Mouse (Mus musculus): ENCODE results near the gene Bub1. TPM values are rescaled to one million over a fixed set of nuclear protein-coding genes. Genes with fewer than 3 reads are reported as not detected.

Bub1 gene
- polyA plus RNA-seq, 1 experiment from 2014 or later: 71.3 TPM

DNA sequence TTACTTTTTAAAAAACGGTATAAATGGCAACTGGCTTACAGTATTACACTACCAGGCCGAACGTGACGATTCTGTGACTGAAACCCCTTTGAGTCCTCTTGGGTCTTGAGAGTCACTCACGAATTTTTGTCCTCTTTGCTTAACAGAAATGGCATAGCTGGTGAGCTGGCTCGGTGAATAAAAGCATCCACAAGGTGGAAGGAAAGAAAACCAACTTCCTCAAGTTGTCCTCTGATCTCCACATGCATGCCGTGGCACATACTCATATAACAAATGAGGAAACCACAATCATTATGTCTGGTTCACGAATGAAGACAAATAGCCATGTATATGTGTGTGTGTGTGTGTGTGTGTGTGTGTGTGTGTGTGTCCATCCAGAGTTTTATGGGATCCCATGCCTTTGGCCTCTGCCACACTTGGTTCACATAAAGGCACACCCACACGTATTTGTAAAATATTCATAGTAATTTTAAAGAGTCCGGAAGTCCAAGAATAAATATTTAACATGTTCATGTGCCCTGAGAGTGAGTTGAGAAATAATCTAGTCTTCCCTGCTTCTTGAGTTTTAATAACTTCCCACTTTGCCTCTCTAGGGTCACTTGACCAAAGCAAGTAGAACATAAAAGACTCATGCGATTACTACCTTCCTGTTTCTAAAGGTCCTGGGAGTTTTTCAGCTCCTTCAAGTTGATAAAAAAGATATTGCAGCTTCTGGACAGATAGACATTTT is 603 bp upstream of the Bub1 start:
- peaks cover 6% of the 10 kb centered on the region for H3K27me3 ChIP-seq (ENCODE audit: insufficient read depth, poor library complexity, severe bottlenecking)

DNA sequence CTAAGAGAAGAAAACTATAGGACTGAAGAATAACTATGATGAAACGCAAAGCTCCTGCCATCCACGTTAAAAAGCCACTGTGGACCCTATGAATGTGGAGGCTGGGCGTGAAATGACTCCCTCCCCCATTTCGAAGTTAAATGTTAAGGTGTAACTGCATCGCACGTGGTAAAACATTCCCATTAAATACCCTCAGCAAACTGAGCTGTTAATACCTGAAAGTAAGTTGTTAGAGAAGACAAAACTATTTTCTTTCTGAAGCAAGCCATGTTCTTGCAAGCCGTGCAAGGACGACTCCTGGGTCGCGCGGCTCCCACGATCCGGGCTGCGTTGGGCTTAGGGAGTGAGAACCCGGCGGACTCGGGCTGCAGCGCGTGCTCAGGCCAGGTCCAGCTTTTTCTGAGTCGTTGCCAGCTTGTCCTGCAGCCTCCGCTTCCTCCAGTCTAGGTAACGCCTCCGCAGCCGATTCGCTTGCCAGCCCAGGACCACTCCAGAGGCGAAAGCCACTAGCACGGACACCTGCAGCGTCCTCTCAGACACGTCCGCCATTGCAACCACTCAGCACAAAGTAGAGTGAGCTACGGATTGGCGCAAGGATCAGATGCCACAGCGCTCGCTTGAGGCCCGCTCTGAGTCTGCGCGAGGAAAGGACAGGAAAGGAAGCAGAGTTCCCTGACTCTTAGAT is 39.6 kb downstream of the Bub1 start, which contains the start of gene Mtln:
Gene Mtln (minus strand): TSS at position 570 of the 685 bp plus-strand sequence.
- Histone ChIP-seq H3K4me1 (peaks cover 25% of the 10 kb centered on the region; the same call in 1 of the 2 replicates), H3K4me3 (peak within 1 kb of the TSS; percentile 79), H3K36me3 (no peaks in the 10 kb centered on the region), H3K27ac (peak within 1 kb of the TSS; percentile 94), H3K9me3 (no peaks in the 10 kb centered on the region), H3K27me3 (ENCODE audit: insufficient read depth, poor library complexity, severe bottlenecking) (no peaks in the 10 kb centered on the region)
- DNase-seq (ENCODE audit: low spot score): peak; percentile 96
- 2% methylated on average over 37 of the region's 37 CpGs for WGBS

More for the DNA sequence above, 603 bp upstream of the Bub1 start:
- Histone ChIP-seq H3K4me1 (peaks cover 8% of the 10 kb centered on the region; the same call in 1 of the 2 replicates), H3K4me3 (peak overlapping the region; percentile 77), H3K36me3 (peaks cover 2% of the 10 kb centered on the region), H3K9me3 (no peaks in the 10 kb centered on the region), H3K27ac (peak overlapping the region; percentile 84; the same call in 1 of the 2 replicates)
- 47% methylated on average over 11 of the region's 11 CpGs for WGBS
- DNase-seq (ENCODE audit: low spot score): no peak

DNA sequence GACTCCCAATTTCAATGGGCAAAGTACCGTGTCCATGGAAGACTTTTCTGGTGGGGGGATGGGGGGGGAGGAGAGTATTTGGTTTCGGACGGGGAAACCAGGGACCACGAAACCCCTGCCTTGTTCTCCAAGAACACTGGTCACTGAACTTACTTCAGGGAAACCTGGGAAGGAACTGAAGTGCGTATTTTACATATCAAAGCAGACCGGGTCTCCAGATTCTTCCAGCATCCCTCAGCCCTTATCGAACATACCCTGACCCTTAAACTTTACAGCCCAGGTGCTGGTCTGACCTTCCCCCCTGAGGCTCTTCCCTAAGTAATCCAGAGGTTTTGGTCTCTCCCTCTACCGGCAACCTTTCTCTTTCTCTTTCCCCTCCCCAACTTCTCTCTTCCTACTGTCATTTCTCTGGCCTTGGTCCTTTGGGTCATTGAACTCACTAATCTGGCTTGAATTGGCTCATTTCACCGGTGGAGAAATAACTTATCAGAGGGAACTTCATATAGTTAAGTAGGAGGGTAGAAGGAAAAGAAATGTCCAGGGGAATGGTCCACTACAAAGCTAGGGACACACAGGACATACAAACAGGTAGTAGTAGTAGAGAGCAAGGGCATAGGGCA is 41.9 kb downstream of the Bub1 start:
- WGBS: 24% methylated on average over 9 of the region's 9 CpGs
- H3K27ac ChIP-seq: no peak overlapping the region; the same call in 1 of the 2 replicates
- DNase-seq (ENCODE audit: low spot score): no peak

DNA sequence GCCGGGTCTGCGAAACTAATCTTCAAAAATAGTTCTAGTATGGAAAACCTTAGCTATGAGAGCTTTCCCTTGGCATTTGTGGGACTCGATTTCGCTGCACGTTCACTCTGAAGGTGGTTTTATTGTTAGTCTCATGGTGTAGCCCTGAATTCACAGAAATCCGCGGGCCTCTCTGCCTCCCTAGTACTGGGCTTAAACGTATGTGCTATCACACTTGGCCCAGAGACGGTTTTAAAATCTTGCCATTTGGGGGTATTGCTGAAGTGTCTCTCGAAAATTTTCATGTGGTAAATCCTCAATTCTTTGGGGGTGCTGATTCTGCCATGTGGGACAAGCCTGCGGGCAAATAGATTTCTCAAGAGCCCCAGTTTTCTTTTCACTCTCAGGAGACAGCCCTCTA is 42.5 kb downstream of the Bub1 start:
- WGBS: 6% methylated on average over 11 of the region's 11 CpGs
- peaks cover 25% of the 10 kb centered on the region; the same call in 1 of the 2 replicates for H3K4me1 ChIP-seq
- H3K9me3 ChIP-seq: no peaks in the 10 kb centered on the region
- H3K36me3 ChIP-seq: no peaks in the 10 kb centered on the region
- peak overlapping the region; percentile 89 for H3K27ac ChIP-seq
- H3K4me3 ChIP-seq: peak overlapping the region; percentile 79
- DNase-seq (ENCODE audit: low spot score): peak; percentile 76
- H3K27me3 ChIP-seq (ENCODE audit: insufficient read depth, poor library complexity, severe bottlenecking): no peaks in the 10 kb centered on the region

More for the DNA sequence above, 41.9 kb downstream of the Bub1 start:
- peaks cover 25% of the 10 kb centered on the region; the same call in 1 of the 2 replicates for H3K4me1 ChIP-seq
- peak overlapping the region; percentile 79 for H3K4me3 ChIP-seq
- H3K36me3 ChIP-seq: no peaks in the 10 kb centered on the region
- H3K27me3 ChIP-seq (ENCODE audit: insufficient read depth, poor library complexity, severe bottlenecking): no peaks in the 10 kb centered on the region
- H3K9me3 ChIP-seq: no peaks in the 10 kb centered on the region

DNA sequence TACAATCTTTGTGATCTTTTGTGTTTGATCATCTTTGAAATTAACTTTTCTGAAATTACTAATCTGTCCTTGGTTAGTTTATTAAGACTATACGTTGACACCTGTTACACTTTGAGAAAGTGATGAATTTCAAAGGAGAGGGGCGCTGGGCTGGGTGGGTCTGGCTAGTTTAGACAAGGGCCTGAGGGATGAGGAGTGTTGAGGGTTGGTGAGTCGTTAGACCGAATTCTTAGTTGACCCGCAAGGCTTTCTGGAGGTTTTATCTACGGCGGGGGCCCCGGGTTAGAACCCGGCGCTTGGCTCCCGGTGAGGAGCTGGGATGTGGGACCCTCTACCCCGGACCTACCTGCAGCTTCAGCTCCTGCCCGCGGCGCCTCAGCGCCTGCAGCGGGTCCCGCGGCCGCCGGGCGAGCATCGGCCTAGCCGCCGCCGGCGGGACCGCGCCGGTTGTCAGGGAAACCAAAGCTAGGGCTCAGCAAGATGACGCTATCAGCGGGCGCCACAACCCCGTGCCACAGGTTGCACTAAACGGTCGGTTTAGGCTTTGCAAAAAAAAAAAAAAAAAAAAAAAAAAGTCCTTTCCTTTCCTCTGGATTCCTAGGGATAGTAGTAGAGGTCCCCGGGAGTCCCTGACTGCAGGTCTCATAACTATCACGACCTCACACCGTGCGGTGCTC is 43.1 kb downstream of the Bub1 start, which contains the start of gene Nphp1:
Gene Nphp1 (minus strand): TSS at position 458 of the 677 bp plus-strand sequence.
- Histone ChIP-seq H3K4me3 (peak within 1 kb of the TSS; percentile 79), H3K27ac (peak within 1 kb of the TSS; percentile 89), H3K27me3 (ENCODE audit: insufficient read depth, poor library complexity, severe bottlenecking) (no peaks in the 10 kb centered on the region), H3K9me3 (no peaks in the 10 kb centered on the region), H3K36me3 (no peaks in the 10 kb centered on the region), H3K4me1 (peaks cover 25% of the 10 kb centered on the region; the same call in 1 of the 2 replicates)
- peak; percentile 90 for DNase-seq (ENCODE audit: low spot score)
- WGBS: under 1% methylated on average over 40 of the region's 40 CpGs

DNA sequence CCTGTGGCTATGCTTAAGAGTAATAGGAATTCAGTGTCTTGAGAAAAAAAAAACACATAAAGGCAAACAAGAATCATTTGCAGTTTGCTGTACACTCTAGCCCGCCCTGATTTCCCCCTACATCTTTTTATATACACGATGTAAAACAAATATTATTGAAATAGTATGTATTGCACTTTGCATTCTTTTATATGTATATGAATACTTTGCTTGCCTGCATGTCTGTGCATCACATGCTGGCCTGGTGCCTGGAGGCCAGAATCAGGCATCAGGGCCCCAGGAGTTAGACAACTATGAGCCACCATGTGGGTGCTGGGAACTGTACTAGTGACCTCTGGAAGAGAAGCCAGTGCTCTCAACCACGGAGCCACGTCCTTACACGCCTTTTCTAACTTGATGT is 44.4 kb downstream of the Bub1 start:
- no peak overlapping the region for H3K27ac ChIP-seq
- 88% methylated on average over 5 of the region's 5 CpGs for WGBS
- peaks cover 25% of the 10 kb centered on the region; the same call in 1 of the 2 replicates for H3K4me1 ChIP-seq
- no peaks in the 10 kb centered on the region for H3K27me3 ChIP-seq (ENCODE audit: insufficient read depth, poor library complexity, severe bottlenecking)
- no peak for DNase-seq (ENCODE audit: low spot score)
- H3K4me3 ChIP-seq: no peak overlapping the region
- H3K9me3 ChIP-seq: no peaks in the 10 kb centered on the region
- no peaks in the 10 kb centered on the region for H3K36me3 ChIP-seq

DNA sequence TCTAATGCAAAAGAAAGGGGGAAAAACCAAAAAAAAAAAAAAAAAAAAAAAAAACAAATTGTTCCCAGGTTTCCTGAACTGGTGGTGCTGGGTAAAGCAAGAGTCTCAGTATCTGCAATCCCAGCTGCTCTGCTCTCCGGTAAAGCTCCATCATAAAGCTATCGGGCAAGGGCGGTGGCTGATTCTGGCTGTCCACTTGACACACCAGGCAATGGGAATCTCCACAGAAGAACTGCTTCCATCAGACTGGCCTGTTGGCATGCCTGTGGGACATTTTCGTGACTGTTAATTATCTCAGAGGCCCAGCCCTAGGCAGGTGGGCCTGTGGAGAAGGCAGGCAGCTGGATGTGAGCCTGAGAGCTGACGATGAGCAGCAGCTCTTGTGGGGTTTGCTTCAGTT is 53.2 kb downstream of the Bub1 start:
- peak; percentile 69 for DNase-seq (ENCODE audit: low spot score)
- 82% methylated on average over 5 of the region's 5 CpGs for WGBS
- Histone ChIP-seq H3K27ac (no peak overlapping the region), H3K27me3 (ENCODE audit: insufficient read depth, poor library complexity, severe bottlenecking) (no peaks in the 10 kb centered on the region), H3K4me3 (no peak overlapping the region), H3K36me3 (peaks cover 12% of the 10 kb centered on the region), H3K4me1 (peaks cover 5% of the 10 kb centered on the region), H3K9me3 (no peaks in the 10 kb centered on the region)

DNA sequence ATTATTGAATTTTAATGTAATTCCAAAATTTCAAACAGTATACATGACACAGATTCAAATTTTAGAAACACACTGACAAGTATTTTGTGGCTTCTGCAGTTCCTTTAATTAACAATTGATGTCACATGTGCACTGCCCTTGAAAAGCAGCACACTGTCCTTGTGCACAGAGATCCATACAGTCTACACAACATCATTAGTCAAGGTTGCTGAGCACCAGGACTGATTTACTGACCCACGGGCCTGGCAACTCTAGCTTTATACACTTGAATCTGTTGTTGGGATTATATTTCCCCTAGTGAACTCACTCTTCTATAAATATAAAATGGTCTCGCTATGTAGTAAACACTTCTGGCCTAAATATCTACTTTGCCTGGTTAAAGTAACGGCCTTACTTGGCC is 56.7 kb downstream of the Bub1 start:
- Histone ChIP-seq H3K4me3 (no peak overlapping the region), H3K27ac (no peak overlapping the region), H3K9me3 (no peaks in the 10 kb centered on the region), H3K36me3 (peaks cover 23% of the 10 kb centered on the region), H3K27me3 (ENCODE audit: insufficient read depth, poor library complexity, severe bottlenecking) (no peaks in the 10 kb centered on the region), H3K4me1 (peaks cover 5% of the 10 kb centered on the region)
- WGBS: 84% methylated on average over 3 of the region's 3 CpGs
- no peak for DNase-seq (ENCODE audit: low spot score)

DNA sequence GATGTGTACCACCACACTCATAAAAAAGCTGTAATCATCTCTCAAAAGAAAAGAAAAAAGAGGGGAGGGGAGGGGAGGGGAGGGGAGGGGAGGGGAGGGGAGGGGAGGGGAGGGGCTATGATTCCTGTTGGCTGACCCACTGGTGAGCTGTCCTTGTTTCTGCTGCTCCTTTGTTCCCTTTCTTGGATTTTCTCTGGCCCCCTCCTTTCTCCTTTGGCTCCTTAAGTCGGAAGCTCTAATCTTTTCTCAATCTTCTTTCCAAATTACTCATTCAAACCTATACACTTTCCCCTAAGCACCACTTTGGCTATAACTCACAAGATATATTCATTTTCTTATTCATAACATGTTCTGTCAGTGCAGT is 57.1 kb downstream of the Bub1 start:
- 44% methylated on average over 1 of the region's 1 CpGs for WGBS
- Histone ChIP-seq H3K9me3 (no peaks in the 10 kb centered on the region), H3K27me3 (ENCODE audit: insufficient read depth, poor library complexity, severe bottlenecking) (no peaks in the 10 kb centered on the region), H3K27ac (no peak overlapping the region), H3K4me3 (no peak overlapping the region), H3K36me3 (peaks cover 23% of the 10 kb centered on the region), H3K4me1 (peaks cover 5% of the 10 kb centered on the region)
- no peak for DNase-seq (ENCODE audit: low spot score)

DNA sequence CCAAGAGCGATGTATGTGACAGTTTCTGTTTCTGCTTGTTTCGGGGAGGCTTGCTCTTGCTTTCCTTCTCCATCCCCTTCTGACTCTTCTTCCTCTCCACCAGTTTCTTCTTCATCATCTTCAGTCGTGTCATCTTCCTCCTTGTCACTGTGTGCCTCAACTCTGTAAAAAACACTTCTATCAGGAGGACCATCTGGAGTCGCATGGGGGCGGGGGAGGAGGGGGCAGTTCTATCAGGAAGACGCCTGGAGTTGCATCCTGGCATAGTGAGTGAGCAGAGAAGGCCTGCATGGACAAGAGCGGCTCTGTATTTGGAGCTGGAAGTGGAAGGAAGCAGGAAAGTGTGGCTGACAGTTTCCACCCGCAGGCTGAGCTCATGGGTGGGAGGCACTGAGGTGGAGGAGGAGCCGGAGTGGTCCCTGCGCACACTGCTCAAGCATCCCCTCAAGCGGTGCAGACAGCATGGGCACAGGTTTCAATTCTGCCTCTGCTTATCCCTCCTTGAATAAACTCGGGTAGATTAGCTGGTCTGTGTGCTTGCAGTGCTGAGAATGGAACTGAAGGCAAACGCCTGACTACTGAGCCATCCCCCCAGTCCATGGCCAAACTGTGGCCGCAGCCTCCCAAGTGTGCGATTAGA is 57.6 kb downstream of the Bub1 start:
- Histone ChIP-seq H3K9me3 (no peaks in the 10 kb centered on the region), H3K4me1 (peaks cover 5% of the 10 kb centered on the region), H3K27ac (peak overlapping the region; percentile 30; the same call in 1 of the 2 replicates), H3K4me3 (no peak overlapping the region), H3K36me3 (peaks cover 23% of the 10 kb centered on the region), H3K27me3 (ENCODE audit: insufficient read depth, poor library complexity, severe bottlenecking) (no peaks in the 10 kb centered on the region)
- 47% methylated on average over 15 of the region's 15 CpGs for WGBS
- DNase-seq (ENCODE audit: low spot score): no peak

DNA sequence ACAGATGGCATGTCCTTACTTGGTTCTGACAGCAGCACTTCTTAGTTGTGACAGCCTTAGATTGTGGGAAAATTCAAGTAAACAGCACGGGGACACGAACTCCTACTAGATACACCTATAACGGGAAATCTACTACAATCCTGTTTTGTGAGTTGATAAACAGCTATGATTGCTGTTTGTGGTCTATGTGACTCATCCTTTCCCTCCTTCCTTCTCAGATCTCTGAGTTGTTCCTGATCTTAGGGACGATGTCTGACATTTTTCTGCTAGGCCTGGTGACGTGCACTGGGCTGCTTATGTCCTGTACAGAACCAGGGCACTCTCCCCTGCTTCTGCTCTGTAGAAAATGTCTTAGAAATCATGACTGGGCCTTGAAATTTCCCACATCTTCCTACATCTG is 70.1 kb downstream of the Bub1 start:
- Histone ChIP-seq H3K9me3 (no peaks in the 10 kb centered on the region), H3K27ac (no peak overlapping the region), H3K36me3 (peaks cover 13% of the 10 kb centered on the region; the same call in 1 of the 2 replicates), H3K4me1 (peaks cover 25% of the 10 kb centered on the region; the same call in 1 of the 2 replicates), H3K4me3 (no peak overlapping the region), H3K27me3 (ENCODE audit: insufficient read depth, poor library complexity, severe bottlenecking) (no peaks in the 10 kb centered on the region)
- 62% methylated on average over 5 of the region's 5 CpGs for WGBS
- no peak for DNase-seq (ENCODE audit: low spot score)

DNA sequence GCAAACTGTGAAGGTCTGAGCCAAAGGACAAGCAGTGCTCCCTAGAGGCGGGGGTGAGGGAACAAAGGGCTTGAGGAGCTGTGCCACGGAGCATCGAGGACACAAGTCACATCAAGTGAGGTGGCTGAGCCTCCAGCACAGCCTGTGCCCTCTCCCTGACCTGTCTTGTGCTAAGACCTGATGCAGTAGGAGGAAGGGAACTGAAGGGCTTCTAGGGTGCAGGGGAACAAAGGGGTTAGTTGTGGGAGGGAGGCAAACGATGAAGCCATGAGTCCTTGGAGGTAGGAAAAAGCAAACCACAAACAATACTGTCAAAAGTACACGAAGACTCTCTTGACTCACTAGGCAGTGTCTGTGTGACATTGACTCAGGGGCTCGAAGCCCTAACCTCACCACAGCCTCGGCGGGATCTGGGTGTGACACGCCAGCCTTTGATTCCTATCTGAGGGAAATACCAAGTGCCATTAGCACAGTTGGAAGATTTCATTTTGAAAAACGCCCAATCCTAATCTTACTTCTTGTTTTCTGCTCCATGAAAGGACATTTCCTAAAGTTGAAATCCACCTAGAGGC is 71.2 kb downstream of the Bub1 start:
- Histone ChIP-seq H3K27me3 (ENCODE audit: insufficient read depth, poor library complexity, severe bottlenecking) (no peaks in the 10 kb centered on the region), H3K4me3 (no peak overlapping the region), H3K27ac (no peak overlapping the region), H3K4me1 (peaks cover 25% of the 10 kb centered on the region; the same call in 1 of the 2 replicates), H3K36me3 (peaks cover 17% of the 10 kb centered on the region), H3K9me3 (no peaks in the 10 kb centered on the region)
- 64% methylated on average over 10 of the region's 10 CpGs for WGBS
- no peak for DNase-seq (ENCODE audit: low spot score)
